Mouse (Mus musculus) right cerebral cortex, postnatal 10 days (tissue): ENCODE data around the gene 1500009L16Rik.

Source experiments
- DNase-seq, 2 experiments: peaks; one replicate each; pipeline ENCODE4 v3.0.0; 2021; ENCODE audit warnings: low spot score in 2 of 2

Gene 1500009L16Rik

GRCm38 (mm10) chr10:83760535-83760934 is 37.9 kb downstream of the 1500009L16Rik start:
- no peak for DNase-seq

- no peak for DNase-seq
Measured at GRCm38 (mm10) chr10:83763891-83764290, 41.2 kb downstream of the 1500009L16Rik start.

- DNase-seq, result no peak
Measured at GRCm38 (mm10) chr10:83766882-83767281, 44.2 kb downstream of the 1500009L16Rik start.

GRCm38 (mm10) chr10:83776272-83776878 is 53.7 kb downstream of the 1500009L16Rik start:
- peak; percentile 86 to 87 for DNase-seq

GRCm38 (mm10) chr10:83777253-83777652 is 54.6 kb downstream of the 1500009L16Rik start:
- DNase-seq, result no peak

GRCm38 (mm10) chr10:83781854-83782253 is 59.2 kb downstream of the 1500009L16Rik start:
- no peak for DNase-seq

GRCm38 (mm10) chr10:83782371-83783120 is 59.9 kb downstream of the 1500009L16Rik start:
- DNase-seq, result no peak

DNA sequence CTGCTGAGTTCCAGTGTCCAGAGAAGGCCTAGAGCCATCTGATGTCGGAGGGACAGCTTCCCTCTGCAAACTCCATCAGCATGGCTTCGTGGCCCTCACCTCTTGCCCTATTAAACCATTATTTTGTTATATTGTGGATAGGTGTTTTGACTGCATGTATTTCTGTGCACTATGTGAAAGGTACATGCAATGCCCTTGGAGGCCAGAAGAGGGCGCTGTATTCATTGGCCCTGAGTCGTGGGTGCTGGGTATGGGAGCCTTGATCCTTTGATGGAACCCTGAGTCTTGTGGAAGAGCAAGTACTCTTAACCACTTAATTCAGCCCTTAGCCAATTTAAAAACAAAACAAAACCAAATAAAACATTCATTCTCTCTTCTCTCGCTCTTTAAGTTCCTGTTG is 62.3 kb downstream of the 1500009L16Rik start:
- DNase-seq, result peak in 1 of 2 experiments; percentile 45

GRCm38 (mm10) chr10:83785627-83786392 is 63.1 kb downstream of the 1500009L16Rik start:
- DNase-seq, result no peak

DNA sequence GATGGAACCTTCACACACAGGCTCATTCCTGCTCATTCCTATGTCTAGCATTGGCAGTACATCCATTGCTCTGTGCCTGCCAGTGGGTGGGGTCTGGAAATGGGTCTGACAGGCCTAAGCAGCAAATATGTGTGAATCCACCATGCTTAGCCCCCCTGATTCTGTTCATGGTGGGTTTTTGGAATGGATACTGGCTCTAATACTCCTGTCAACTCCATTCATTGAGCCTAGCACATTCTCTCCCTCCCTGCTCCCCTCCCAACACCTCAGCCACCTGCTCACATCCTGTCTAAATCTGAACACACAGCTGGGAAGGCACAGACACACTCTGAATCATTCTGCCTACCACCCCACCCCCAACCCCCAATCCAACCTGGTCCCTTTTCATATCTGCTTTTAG is 72.4 kb downstream of the 1500009L16Rik start:
- DNase-seq, result no peak

DNA sequence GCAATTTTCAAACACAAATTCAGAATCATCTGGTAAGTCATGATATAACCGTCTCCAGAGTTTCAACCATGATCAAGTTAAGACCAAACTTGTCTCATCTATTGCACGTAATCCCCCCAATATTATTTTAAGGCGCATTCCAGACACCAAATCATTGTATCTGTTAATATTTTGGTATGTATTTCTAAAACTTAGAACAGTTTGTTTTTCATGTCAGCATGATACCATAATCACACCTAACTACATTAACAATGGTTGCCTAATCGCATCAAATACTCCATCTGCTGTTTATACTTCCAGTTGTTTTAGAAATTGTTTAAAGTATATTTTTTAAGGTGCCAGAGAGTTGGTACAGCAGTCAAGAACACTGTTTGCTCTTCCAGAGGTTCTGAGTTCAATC is 72.8 kb downstream of the 1500009L16Rik start:
- DNase-seq, result no peak

- DNase-seq, result no peak
Measured at GRCm38 (mm10) chr10:83804021-83804420, 81.4 kb downstream of the 1500009L16Rik start.

DNA sequence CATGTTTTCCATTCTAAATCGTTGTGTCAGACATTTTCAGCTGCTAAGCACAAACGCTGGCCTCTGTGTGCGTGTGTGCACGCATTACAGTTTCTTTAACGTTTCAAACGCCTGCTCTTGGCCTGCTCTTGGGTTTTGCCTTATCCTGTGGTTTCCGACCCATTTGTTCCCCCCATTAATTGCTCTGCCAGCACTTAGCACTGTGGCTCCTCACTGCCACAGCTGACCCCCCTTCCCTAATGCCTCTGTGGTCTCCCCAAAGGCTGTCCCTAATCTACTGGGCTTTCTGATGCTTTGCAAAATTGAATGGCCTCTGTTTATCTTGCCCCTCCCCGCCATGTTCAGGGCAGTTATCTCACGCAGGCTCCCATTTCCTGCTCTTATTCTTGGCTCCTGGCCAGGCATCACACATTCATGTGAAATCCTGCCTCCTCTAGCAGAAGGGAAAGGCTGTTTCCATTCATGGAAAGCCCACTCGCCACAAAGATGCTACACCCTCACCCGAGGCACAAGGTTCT is 82.6 kb downstream of the 1500009L16Rik start:
- peak; percentile 44 to 48 for DNase-seq

GRCm38 (mm10) chr10:83807251-83807650 is 84.6 kb downstream of the 1500009L16Rik start:
- peak in 1 of 2 experiments; percentile 22 for DNase-seq
